Mouse (Mus musculus) layer of hippocampus, postnatal 10 days (tissue): Measurements from ENCODE around the gene Bub1b. TPM values are rescaled to one million over a fixed set of nuclear protein-coding genes. Genes with fewer than 3 reads are reported as not detected.
"Not testable (repeated sequence)": the region's sequence is repeated elsewhere in the genome, so short reads cannot be mapped to it uniquely, and the experiment has no call there.

ENCODE experiments used
- DNase-seq, 2 experiments: peaks; one replicate each; pipeline ENCODE4 v3.0.0; 2021; ENCODE audit warnings: low spot score in 2 of 2
- long read RNA-seq: library from polyadenylated mRNA; stranded (forward); transcript quantifications from one replicate; pipeline ENCODE4 v2.0.0, GENCODE M21; 2023
- total RNA-seq, 2 experiments: library from RNA; stranded (reverse); gene quantifications; 2 replicates each; pipeline ENCODE4 v1.2.3; 2021

The Bub1b gene
- 1 to 10 TPM; 5.1 to 6.2 TPM for total RNA-seq
- long read RNA-seq, partial matches to known transcripts = 1 of 3 reads
- long read RNA-seq, other reads (novel, unspliced or antisense) = 2 of 3 reads

- peak; percentile 87 to 89 for DNase-seq
Measured at GRCm38 (mm10) chr2:118597673-118598568, at the start of gene Bub1b. Bub1b (plus strand) TSS chr2:118598211.

GRCm38 (mm10) chr2:118548421-118549221 is 49.4 kb upstream of the Bub1b start:
- no peak for DNase-seq

GRCm38 (mm10) chr2:118549507-118550473 is 48.2 kb upstream of the Bub1b start, which contains the start of gene Bmf:
Bmf (minus strand) TSS chr2:118549687.
- peak; percentile 96 to 97 for DNase-seq

GRCm38 (mm10) chr2:118551606-118552005 is 46.4 kb upstream of the Bub1b start:
- no peak for DNase-seq

GRCm38 (mm10) chr2:118554356-118554990 is 43.5 kb upstream of the Bub1b start:
- DNase-seq = not testable (repeated sequence)

- no peak for DNase-seq
Measured at GRCm38 (mm10) chr2:118558426-118558825, 39.6 kb upstream of the Bub1b start.

- no peak for DNase-seq
Measured at GRCm38 (mm10) chr2:118562015-118562414, 36.0 kb upstream of the Bub1b start.

GRCm38 (mm10) chr2:118562431-118562830 is 35.6 kb upstream of the Bub1b start:
- no peak for DNase-seq

- no peak for DNase-seq
Measured at GRCm38 (mm10) chr2:118567179-118567578, 30.8 kb upstream of the Bub1b start.

GRCm38 (mm10) chr2:118570939-118571338 is 27.1 kb upstream of the Bub1b start:
- DNase-seq = no peak

GRCm38 (mm10) chr2:118572183-118572836 is 25.7 kb upstream of the Bub1b start:
- no peak for DNase-seq

GRCm38 (mm10) chr2:118573135-118573534 is 24.9 kb upstream of the Bub1b start:
- no peak for DNase-seq

GRCm38 (mm10) chr2:118586013-118586412 is 12.0 kb upstream of the Bub1b start:
- no peak for DNase-seq

GRCm38 (mm10) chr2:118587686-118588085 is 10.3 kb upstream of the Bub1b start:
- no peak for DNase-seq

GRCm38 (mm10) chr2:118591083-118591482 is 6.9 kb upstream of the Bub1b start:
- no peak for DNase-seq

- DNase-seq = no peak
Measured at GRCm38 (mm10) chr2:118599087-118599486, 1.1 kb downstream of the Bub1b start.

GRCm38 (mm10) chr2:118601599-118602263 is 3.7 kb downstream of the Bub1b start:
- DNase-seq = no peak

- no peak for DNase-seq
Measured at GRCm38 (mm10) chr2:118604091-118604490, 6.1 kb downstream of the Bub1b start.

- DNase-seq = peak; percentile 37 to 39
Measured at GRCm38 (mm10) chr2:118606032-118606431, 8.0 kb downstream of the Bub1b start.
